Mouse (Mus musculus) bone marrow, adult 2 months (tissue): ENCODE results near the gene Rbm12.

Experiments
- CTCF ChIP-seq: fragments of 200-500 bp; IDR thresholded peaks from 2 replicates; pipeline ENCODE4 v1.5.1; 2011; ENCODE audit warnings: low read length, control low read depth; ENCODE audit not compliant: control insufficient read depth, insufficient read depth
- POLR2A ChIP-seq: fragments of 200-500 bp; IDR thresholded peaks from 2 replicates; pipeline ENCODE4 v1.6.1; 2011; ENCODE audit warnings: low read depth, mild to moderate bottlenecking, control low read depth, low read length, borderline replicate concordance; ENCODE audit not compliant: control insufficient read depth

- TF ChIP-seq CTCF (no peak), POLR2A (no peak)
These were observed 68.9 kb downstream of the Rbm12 start for GRCm38 (mm10) chr2:156042903-156043302.
